Mouse (Mus musculus): ENCODE data around the gene Map4k2. TPM values are rescaled to one million over a fixed set of nuclear protein-coding genes. Genes with fewer than 3 reads are reported as not detected.

Map4k2 gene
- polyA plus RNA-seq, 1 experiment from 2014 or later, result 21.8 TPM

GRCm38 (mm10) chr19:6339890-6340504 is 938 bp upstream of the Map4k2 start:
- Histone ChIP-seq H3K4me1 (replicated peaks) (peaks cover 39% of the 10 kb centered on the region), H3K4me2 (peak overlapping the region; percentile 79; the same call in 1 of the 2 replicates), H3K27me3 (no peaks in the 10 kb centered on the region), H3K9me3 (no peaks in the 10 kb centered on the region), H3K9ac (no peak overlapping the region), H3K36me3 (peaks cover 43% of the 10 kb centered on the region), H3K27ac (replicated peaks) (peak overlapping the region; percentile 10; the same call in 1 of the 2 replicates), H3K4me3 (no peak overlapping the region)
- ATAC-seq (ENCODE audit: low FRiP score, low read depth), result no peak
- 65% methylated on average over 15 of the region's 15 CpGs for WGBS

DNA sequence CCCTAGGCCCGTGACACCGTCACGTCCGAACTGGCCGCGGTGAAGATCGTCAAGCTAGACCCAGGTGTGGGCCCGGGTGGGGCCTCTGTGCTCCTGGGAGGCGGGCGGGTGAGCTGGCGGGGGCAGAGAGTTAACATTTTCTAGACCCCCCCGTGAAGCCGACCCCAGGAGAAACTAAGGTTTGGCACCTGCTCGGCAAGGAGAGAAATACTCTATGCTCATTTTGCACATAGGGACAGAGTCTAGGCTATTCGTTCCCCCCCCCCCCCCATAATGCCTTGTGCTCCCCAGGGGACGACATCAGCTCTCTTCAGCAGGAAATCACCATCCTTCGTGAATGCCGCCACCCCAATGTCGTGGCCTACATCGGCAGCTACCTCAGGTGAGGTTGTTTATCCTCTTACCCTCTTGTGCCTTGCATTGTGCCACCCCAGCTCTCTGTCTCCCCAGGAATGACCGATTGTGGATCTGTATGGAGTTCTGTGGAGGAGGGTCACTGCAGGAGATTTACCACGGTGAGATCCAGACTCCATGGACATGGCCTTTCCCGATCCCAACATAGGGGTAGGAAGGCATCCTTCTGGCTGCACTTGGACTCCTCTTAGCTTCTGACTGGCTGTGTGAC is 630 bp downstream of the Map4k2 start:
- WGBS, result 10% methylated on average over 23 of the region's 23 CpGs
- Histone ChIP-seq H3K27ac (replicated peaks) (peak overlapping the region; percentile 43), H3K27me3 (no peaks in the 10 kb centered on the region), H3K36me3 (peaks cover 58% of the 10 kb centered on the region), H3K4me2 (peak overlapping the region; percentile 79), H3K4me1 (replicated peaks) (peaks cover 28% of the 10 kb centered on the region), H3K9ac (peak overlapping the region; percentile 51), H3K4me3 (peak overlapping the region; percentile 52), H3K9me3 (no peaks in the 10 kb centered on the region)
- ATAC-seq (ENCODE audit: low FRiP score, low read depth), result no peak

- Histone ChIP-seq H3K4me3 (no peak overlapping the region), H3K4me1 (replicated peaks) (peaks cover 20% of the 10 kb centered on the region), H3K9me3 (no peaks in the 10 kb centered on the region), H3K27me3 (no peaks in the 10 kb centered on the region), H3K4me2 (peak overlapping the region; percentile 79), H3K27ac (replicated peaks) (no peak overlapping the region), H3K9ac (no peak overlapping the region), H3K36me3 (peaks cover 62% of the 10 kb centered on the region)
- 73% methylated on average over 5 of the region's 5 CpGs for WGBS
- ATAC-seq (ENCODE audit: low FRiP score, low read depth), result no peak
Observed at GRCm38 (mm10) chr19:6342276-6342933, 1.5 kb downstream of the Map4k2 start.

GRCm38 (mm10) chr19:6343066-6343925 is 2.4 kb downstream of the Map4k2 start:
- Histone ChIP-seq H3K36me3 (peaks cover 62% of the 10 kb centered on the region), H3K27ac (replicated peaks) (no peak overlapping the region), H3K4me1 (replicated peaks) (peaks cover 17% of the 10 kb centered on the region), H3K27me3 (no peaks in the 10 kb centered on the region), H3K9me3 (no peaks in the 10 kb centered on the region), H3K4me3 (no peak overlapping the region), H3K9ac (no peak overlapping the region), H3K4me2 (no peak overlapping the region)
- 88% methylated on average over 19 of the region's 19 CpGs for WGBS
- no peak for ATAC-seq (ENCODE audit: low FRiP score, low read depth)

DNA sequence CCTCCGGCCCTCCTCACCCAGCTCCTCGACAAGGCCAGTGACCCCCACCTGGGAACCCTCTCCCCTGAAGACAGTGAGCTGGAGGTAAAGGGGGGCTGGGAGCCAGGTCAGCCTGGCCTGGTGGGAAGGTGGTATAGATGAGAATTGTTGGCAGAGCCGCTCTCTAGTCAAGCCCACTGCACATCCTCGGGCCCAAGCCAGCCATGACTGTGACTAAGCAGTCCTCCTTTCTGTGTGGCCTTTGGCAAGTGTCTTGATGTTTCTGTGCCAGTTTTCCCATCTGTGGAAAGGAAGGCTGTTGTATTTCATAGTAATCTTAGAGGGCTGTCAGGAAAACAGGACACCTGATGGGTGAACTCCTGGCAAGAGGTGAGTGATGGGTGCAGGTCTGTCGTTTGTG is 3.1 kb downstream of the Map4k2 start:
- Histone ChIP-seq H3K27ac (replicated peaks) (no peak overlapping the region), H3K4me2 (no peak overlapping the region), H3K4me3 (no peak overlapping the region), H3K27me3 (no peaks in the 10 kb centered on the region), H3K9me3 (no peaks in the 10 kb centered on the region), H3K4me1 (replicated peaks) (peaks cover 17% of the 10 kb centered on the region), H3K36me3 (peaks cover 59% of the 10 kb centered on the region), H3K9ac (no peak overlapping the region)
- no peak for ATAC-seq (ENCODE audit: low FRiP score, low read depth)
- 86% methylated on average over 5 of the region's 5 CpGs for WGBS

GRCm38 (mm10) chr19:6346023-6346422 is 5.1 kb downstream of the Map4k2 start:
- H3K9me3 ChIP-seq, result no peaks in the 10 kb centered on the region
- no peak overlapping the region for H3K4me3 ChIP-seq
- H3K9ac ChIP-seq, result no peak overlapping the region
- no peaks in the 10 kb centered on the region for H3K27me3 ChIP-seq
- no peak for ATAC-seq (ENCODE audit: low FRiP score, low read depth)
- H3K36me3 ChIP-seq, result peaks cover 47% of the 10 kb centered on the region
- H3K27ac ChIP-seq (replicated peaks), result no peak overlapping the region
- WGBS, result 94% methylated on average over 5 of the region's 5 CpGs
- peaks cover 8% of the 10 kb centered on the region for H3K4me1 ChIP-seq (replicated peaks)
- no peak overlapping the region for H3K4me2 ChIP-seq

- WGBS, result 92% methylated on average over 10 of the region's 10 CpGs
- Histone ChIP-seq H3K4me1 (replicated peaks) (peaks cover 1% of the 10 kb centered on the region; the same call in 1 of the 2 replicates), H3K4me2 (no peak overlapping the region), H3K4me3 (no peak overlapping the region), H3K27me3 (no peaks in the 10 kb centered on the region), H3K27ac (replicated peaks) (no peak overlapping the region), H3K36me3 (peaks cover 47% of the 10 kb centered on the region), H3K9ac (no peak overlapping the region), H3K9me3 (no peaks in the 10 kb centered on the region)
- ATAC-seq (ENCODE audit: low FRiP score, low read depth), result no peak
Observed at GRCm38 (mm10) chr19:6346661-6347060, 5.7 kb downstream of the Map4k2 start.

GRCm38 (mm10) chr19:6347615-6348014 is 6.7 kb downstream of the Map4k2 start:
- Histone ChIP-seq H3K4me3 (no peak overlapping the region), H3K9ac (no peak overlapping the region), H3K27me3 (no peaks in the 10 kb centered on the region), H3K4me2 (no peak overlapping the region), H3K9me3 (no peaks in the 10 kb centered on the region), H3K4me1 (replicated peaks) (no peaks in the 10 kb centered on the region), H3K36me3 (peaks cover 46% of the 10 kb centered on the region), H3K27ac (replicated peaks) (no peak overlapping the region)
- WGBS, result 92% methylated on average over 4 of the region's 4 CpGs
- no peak for ATAC-seq (ENCODE audit: low FRiP score, low read depth)

- WGBS, result 55% methylated on average over 9 of the region's 9 CpGs
- no peak for ATAC-seq (ENCODE audit: low FRiP score, low read depth)
- H3K4me3 ChIP-seq, result no peak overlapping the region
- H3K4me2 ChIP-seq, result no peak overlapping the region
- H3K27me3 ChIP-seq, result no peaks in the 10 kb centered on the region
- H3K27ac ChIP-seq (replicated peaks), result 0 out of 2 replicates have a peak overlapping the region, but pooled peaks have one; percentile 34
- no peaks in the 10 kb centered on the region for H3K9me3 ChIP-seq
- H3K4me1 ChIP-seq (replicated peaks), result no peaks in the 10 kb centered on the region
- H3K36me3 ChIP-seq, result peaks cover 47% of the 10 kb centered on the region
- no peak overlapping the region for H3K9ac ChIP-seq
Observed at GRCm38 (mm10) chr19:6348717-6349116, 7.8 kb downstream of the Map4k2 start.

GRCm38 (mm10) chr19:6349215-6349983 is 8.5 kb downstream of the Map4k2 start:
- H3K27me3 ChIP-seq, result no peaks in the 10 kb centered on the region
- peaks cover 41% of the 10 kb centered on the region for H3K36me3 ChIP-seq
- H3K27ac ChIP-seq (replicated peaks), result 0 out of 2 replicates have a peak overlapping the region, but pooled peaks have one; percentile 34
- no peaks in the 10 kb centered on the region for H3K9me3 ChIP-seq
- H3K4me1 ChIP-seq (replicated peaks), result no peaks in the 10 kb centered on the region
- ATAC-seq (ENCODE audit: low FRiP score, low read depth), result no peak
- no peak overlapping the region for H3K4me2 ChIP-seq
- no peak overlapping the region for H3K9ac ChIP-seq
- 40% methylated on average over 14 of the region's 14 CpGs for WGBS
- no peak overlapping the region for H3K4me3 ChIP-seq

- Histone ChIP-seq H3K27ac (replicated peaks) (no peak overlapping the region), H3K36me3 (peaks cover 21% of the 10 kb centered on the region), H3K9me3 (no peaks in the 10 kb centered on the region), H3K27me3 (no peaks in the 10 kb centered on the region), H3K9ac (no peak overlapping the region), H3K4me1 (replicated peaks) (no peaks in the 10 kb centered on the region), H3K4me3 (no peak overlapping the region), H3K4me2 (no peak overlapping the region)
- 63% methylated on average over 14 of the region's 14 CpGs for WGBS
- no peak for ATAC-seq (ENCODE audit: low FRiP score, low read depth)
Observed at GRCm38 (mm10) chr19:6351431-6352106, 10.6 kb downstream of the Map4k2 start.
